Mouse (Mus musculus): ENCODE data around the gene Chmp2a. TPM values are rescaled to one million over a fixed set of nuclear protein-coding genes. Genes with fewer than 3 reads are reported as not detected.
A peak's percentile ranks its signal among the peaks of the same experiment; 100 is the strongest.
"Not testable (repeated sequence)": the region's sequence is repeated elsewhere in the genome, so short reads cannot be mapped to it uniquely, and the experiment has no call there.

Gene Chmp2a
- 100 to 1,000 TPM; 114 to 129 TPM for total RNA-seq (2021)

DNA sequence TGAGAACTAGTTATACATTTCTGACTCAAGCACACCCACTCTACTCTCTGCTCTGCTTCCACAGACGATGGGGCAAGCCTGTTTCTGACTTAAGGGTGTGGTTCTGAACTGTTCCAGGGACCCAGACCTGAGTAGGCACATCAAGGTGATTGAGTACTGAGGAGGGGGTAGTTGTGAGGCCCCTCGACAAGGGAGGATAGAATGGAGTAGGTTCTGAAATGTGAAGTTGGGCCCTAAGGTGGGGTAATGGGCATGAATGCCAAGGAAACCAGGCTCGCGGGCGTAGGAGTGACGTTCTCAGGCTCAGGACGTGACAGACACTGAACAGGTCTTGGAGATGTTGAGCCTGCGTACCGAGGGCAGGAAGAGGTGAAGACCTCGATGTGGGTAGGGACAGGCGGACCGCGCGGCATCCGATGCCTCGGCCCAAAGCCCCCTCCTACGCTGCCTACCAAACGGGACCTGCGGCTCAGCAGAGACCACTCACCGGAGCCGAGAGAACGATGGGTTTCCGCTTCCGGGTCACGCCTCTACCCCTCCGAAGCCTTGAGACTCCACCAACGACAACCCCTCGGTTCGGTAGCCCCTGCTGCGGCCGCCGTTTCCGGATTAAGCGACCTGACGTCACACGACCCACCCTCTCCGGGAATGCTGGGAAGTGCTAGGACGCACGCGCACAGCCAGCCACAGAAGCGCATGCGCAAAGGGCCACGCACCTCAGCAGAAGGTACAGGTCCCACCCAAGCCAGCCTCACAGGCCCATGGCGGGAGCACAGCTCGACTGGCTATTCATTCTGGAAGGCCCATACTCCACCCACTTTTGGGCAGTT is at the start of gene Chmp2a:
Gene Chmp2a, minus strand, starts transcription at position 660 of the 830 bp plus-strand sequence.
- peak; percentile 98 for DNase-seq

- no peak for DNase-seq
Observed at GRCm38 (mm10) chr7:13072293-13072692, 37.7 kb upstream of the Chmp2a start.

GRCm38 (mm10) chr7:13063399-13063798 is 28.8 kb upstream of the Chmp2a start:
- not testable (repeated sequence) for DNase-seq

DNA sequence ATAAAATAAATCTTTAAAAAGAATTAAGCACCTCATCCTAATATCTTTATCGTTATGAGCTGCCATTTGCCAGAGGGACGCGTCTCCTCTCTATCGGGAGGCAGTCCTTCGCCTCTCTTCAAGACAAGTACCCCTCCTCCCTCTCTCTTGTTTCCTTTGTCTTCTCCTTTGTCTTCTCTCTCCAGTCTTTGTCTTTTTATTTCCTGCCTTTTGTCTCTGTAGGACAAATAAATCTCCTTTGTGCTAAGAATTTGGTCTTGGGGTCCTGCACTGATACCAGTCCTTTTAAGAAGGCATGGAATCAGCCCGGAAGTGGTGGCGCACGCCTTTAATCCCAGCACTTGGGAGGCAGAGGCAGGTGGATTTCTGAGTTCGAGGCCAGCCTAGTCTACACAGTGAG is 24.9 kb upstream of the Chmp2a start:
- no peak for DNase-seq

DNA sequence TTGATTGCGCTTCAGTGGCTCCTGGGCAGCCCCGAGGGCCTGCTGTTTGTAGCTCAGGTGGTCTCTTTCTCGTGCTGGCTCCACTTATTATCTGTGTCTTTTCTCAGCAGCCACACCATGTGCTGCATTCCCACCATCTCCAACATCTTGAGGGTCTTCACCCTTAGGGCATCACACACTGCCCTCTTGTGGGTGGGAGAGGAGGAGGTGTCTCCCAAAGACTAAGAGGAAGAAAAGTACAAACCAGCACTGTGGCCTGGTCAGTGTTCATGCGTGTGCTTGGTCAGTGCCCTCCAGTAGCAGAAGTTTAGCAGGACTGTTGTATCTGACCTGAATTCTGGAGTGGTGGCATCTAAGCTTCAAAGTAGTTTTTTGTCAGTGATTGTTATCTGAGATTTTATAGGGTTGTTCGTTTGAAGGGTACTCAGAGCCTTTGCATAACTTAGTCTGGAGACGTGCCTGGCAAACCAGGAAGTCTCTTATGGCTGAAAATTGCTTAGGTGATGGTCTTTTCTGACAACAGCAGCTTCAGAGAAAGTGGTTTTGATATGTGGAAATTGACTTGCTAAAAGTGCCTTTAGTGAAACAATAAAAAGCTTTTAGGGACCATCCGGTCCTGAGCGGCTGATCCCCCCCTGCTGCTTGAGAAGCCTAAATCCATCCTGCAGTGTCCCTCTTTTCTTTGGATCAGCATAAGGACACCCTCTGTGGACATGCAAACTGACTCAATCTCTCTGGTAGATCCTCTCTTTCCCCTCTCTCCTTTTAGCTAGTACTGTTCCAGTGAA is 22.5 kb upstream of the Chmp2a start:
- DNase-seq = no peak

DNA sequence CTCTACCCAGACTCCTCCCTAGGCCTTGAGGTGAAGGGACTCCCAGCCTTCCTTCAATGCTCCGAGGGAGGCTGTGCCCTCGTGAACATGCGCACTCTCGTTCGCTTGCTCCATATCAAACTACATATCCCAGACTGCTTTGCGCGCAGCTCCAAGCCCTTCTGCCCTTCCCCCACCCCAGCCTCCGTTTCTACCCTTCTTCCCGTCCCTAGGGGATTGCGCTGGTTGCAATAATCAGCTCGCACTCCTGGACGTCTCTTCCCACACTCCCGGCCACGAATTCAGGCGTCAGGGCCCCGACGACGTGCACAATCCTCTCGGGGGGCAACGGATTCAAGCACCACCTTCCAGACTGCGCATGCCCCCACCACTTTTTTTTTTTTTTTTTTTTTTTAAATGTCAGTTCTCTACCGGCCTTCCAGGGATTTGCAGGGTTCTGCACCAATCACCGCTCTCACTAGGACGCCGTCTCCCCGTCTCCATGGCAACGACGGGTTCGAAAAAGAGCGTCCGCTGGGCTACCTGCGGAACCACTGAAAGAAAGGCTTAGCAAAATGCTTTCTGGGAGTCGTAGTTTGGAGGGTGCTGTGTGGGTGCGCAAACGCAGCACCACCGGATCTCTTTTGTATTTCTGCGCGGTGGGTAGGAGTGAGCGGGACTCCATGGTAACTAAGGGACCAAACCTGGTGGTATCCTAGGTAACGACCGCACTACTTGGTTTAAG is 19.8 kb upstream of the Chmp2a start, which contains the start of gene Mzf1:
Gene Mzf1, minus strand, starts transcription at position 478 of the 724 bp plus-strand sequence.
- DNase-seq = peak; percentile 90

DNA sequence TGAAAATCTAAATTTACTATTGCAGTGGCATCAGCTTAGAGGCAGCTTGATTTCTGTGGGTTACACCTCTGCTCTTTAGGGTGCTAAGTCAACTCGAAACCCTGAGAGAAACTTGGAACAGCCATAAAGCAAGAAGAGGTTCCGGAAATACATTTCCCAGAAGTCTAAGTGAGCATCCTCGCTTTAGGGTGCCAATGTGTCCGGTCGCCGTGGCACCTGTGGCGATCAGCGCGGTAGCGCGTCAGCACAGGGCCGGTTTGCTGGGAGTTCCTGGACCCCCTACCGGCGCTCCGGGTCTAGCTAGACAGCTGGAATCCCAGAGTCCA is 19.3 kb upstream of the Chmp2a start:
- DNase-seq = no peak

DNA sequence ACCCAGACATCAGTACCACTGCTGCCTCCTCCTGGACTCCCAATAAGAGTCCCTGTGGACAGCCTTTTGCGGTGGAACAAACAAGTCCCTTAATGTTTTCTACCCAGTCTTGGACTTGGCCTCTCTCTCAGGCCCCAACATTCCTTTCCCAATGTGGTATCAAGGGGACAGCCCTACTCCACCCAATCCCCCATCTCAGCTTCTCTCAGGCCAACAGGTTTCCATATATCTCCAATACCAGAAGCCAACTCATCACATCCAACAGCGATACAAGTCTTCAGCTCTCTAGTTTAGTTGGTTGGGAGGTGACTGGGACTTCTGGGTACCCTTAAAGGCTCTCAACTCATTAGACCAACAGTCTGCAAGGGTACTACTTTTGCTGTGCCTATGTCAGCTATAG is 18.9 kb upstream of the Chmp2a start:
- no peak for DNase-seq

- DNase-seq = no peak
Observed at GRCm38 (mm10) chr7:13053001-13053400, 18.4 kb upstream of the Chmp2a start.

GRCm38 (mm10) chr7:13046084-13046483 is 11.5 kb upstream of the Chmp2a start:
- peak; percentile 80 for DNase-seq

DNA sequence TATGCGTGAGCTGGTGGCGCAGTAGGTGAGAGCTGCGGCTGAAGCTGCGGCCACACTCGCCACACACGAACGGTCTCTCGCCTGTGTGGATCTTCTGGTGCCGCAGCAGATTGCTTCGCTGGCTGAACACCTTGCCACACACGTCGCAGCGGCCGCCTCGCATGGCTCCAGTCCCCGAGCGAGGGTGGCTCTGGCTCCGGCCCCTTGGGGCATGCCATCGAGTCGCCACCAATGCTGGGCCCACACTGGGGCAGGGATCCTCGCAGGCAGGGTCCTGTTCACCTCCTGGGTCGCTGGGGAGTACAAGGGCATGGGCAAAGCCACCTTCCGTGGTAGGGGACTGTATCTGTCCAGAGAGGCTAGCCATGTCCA is 9.6 kb upstream of the Chmp2a start:
- no peak for DNase-seq

DNA sequence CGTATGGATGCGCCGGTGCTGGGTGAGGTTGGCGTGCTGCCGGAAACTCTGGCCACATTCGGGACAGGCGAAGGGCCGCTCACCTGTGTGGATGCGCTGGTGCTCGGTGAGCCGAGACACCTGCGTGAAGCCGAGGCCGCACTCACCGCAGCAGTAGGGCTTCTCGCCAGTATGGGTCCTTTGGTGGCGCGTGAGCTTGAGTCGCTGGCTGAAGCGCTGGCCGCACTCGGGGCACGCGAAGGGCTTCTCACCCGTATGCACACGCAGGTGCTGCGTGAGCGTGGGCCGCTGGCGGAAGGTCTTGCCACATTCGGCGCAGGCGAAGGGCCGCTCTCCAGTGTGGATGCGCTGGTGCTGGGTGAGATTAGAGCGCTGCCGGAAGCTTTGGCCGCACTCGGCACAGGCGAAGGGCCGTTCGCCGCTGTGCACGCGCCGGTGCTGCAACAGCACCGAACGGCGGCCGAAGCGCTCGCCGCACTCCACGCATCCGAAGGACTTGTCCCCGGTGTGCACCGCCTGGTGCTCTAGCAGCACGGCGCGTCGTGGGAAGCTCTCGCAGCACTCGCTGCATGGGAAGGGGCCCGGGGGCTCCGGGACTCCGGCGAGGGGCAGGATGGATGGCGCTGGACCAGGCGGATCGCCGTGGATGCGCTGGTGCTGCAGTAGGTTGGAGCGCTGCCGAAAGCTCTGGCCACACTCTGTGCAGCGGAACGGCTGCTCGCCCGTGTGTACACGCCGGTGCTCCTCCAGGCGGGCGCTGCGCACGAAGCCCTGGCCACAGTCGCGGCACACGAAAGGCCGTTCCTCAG is 9.0 kb upstream of the Chmp2a start:
- peak; percentile 36 for DNase-seq

DNA sequence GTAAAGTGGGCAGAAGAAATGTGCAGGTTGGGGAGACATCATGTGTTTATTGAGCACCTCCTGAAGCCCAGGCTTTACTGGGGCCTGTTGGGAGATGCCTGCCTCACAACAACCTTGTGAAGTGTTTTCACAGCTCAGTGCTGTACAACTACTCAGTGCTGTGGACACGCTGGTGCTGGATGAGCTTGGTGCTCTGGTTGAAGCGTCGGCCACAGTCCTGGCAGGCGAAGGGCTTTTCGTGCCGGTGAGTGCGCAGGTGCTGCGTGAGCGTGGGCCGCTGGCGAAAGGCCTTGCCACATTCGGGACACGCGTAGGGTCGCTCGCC is 8.5 kb upstream of the Chmp2a start:
- no peak for DNase-seq

GRCm38 (mm10) chr7:13042511-13042910 is 7.9 kb upstream of the Chmp2a start:
- no peak for DNase-seq

DNA sequence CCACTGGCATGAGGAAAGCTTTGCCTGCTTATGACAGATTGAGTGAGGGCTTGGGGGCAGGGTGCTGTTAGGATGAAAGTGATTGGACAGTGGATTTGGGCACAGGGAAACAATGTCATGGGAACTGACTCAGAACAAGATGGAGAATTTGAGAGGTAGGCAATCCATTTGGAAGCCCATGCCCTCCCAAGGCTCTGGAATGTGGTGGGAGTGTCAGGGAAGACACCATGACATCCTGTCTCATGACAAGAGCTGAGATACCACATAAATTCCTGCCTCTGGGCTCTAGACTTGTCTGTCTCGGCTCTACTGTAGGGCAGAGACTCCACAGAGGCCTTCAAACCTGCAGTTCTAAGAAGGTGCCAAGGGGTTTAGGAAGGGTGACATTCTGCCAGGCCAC is 6.6 kb upstream of the Chmp2a start:
- DNase-seq = no peak

DNA sequence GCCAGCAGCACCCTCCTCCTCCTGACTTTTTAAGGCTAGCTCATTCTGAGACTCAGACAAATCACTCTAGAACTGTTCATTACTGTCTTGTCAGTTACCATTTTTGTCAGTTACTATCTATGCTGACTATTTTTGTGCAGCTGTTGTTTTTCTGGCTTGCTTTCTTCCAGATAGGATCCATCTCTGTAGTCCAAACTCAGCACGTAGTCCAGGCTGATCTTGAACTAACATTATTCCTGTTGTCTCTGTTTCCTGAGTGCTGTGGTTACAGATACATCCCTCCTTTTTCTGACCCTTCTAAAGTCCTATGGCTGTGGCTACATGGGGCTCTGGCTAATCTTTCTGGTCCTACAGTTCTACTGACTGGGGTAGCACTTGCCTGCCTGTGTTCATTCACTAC is 4.6 kb upstream of the Chmp2a start:
- no peak for DNase-seq

- no peak for DNase-seq
Observed at GRCm38 (mm10) chr7:13038621-13039169, 4.1 kb upstream of the Chmp2a start.

GRCm38 (mm10) chr7:13037901-13038555 is 3.4 kb upstream of the Chmp2a start, which contains the start of gene Ube2m:
TSS of gene Ube2m (minus strand) at chr7:13038275.
- peak; percentile 99 for DNase-seq

- no peak for DNase-seq
Observed at GRCm38 (mm10) chr7:13037366-13037765, 2.8 kb upstream of the Chmp2a start.

- DNase-seq = no peak
Observed at GRCm38 (mm10) chr7:13036806-13037205, 2.2 kb upstream of the Chmp2a start.

GRCm38 (mm10) chr7:13035211-13035855 is 726 bp upstream of the Chmp2a start:
- DNase-seq = no peak

Measured in heart, postnatal 4 days (tissue).